Mouse (Mus musculus): ENCODE data around the gene Moap1.

Moap1 gene

DNA sequence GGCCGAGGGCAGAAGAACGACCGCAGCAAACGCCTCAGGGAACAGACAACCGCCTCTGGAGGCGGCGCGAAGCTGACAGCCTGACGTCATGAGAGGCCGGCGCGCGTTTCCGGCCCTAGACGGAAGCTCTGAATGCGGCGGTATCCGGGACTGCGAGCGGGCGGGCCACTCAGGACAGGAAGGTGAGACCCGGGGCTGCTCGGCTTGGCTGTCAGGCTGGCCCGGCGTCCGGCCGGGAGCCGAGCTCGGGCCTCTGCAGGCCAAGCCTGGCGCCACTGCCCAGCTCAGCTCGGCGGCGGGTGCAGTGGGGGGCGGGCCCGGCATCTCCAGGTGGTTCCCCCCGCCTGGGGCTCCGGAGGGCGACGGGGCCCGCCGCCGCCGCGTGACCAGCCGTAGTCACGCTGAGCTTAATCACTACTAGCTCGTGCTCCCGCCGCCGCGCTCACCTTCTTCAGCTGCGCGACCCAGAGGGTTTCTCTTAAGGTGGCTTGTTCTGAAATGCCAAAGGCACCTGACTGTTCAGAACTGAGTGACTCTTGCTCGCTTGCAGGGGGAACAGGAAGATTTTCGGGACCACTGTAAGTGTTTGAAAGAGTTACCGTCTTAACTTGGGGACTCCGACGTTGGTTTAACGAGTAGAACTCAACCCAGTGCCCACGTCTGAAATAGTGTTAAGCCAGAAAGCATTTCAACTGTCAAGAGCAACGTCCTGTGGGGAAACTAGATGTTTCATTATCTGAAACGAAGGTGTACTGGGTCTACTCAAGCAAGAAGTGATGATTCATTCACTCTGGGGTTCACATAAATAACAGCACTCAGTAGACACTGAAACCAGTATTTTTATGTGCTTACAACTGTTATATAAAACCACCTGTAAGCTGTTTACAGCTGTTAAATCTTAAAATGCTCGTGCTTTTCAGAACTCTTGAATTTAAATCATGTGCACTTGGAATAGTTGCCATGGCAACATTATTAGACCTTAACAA, at the start of gene Moap1, which contains the start of gene Tmem251:
Gene Moap1 (minus strand): TSS at position 73 of the 986 bp plus-strand sequence.
Gene Tmem251 (plus strand): TSS at position 174 of the 986 bp plus-strand sequence.
- peak; percentile 81 for DNase-seq (ENCODE audit: low spot score)

GRCm38 (mm10) chr12:102787927-102788326, 44.5 kb upstream of the Moap1 start:
- no peak for DNase-seq (ENCODE audit: low spot score)

GRCm38 (mm10) chr12:102785593-102785985, 42.1 kb upstream of the Moap1 start:
- DNase-seq (ENCODE audit: low spot score) = no peak

GRCm38 (mm10) chr12:102784899-102785592, 41.6 kb upstream of the Moap1 start:
- no peak for DNase-seq (ENCODE audit: low spot score)

DNA sequence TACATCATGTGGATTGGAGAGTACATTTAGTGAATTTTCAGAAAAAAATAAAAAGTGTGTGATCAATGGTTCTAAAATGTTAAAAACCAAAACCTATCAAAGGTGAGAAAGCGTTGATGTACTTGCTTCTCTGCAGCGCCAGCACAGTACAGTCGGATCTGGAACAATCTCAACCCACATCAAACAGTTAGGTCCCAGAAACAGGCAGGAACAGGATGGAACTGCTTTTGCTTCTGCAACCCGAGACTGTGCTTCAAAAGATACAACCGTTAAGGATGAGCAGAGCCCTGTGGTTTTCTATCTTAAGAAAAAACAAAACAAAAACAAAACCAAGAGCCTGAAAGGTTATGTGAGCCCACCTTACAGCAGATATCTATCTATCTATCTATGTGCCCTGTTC, 39.4 kb upstream of the Moap1 start:
- no peak for DNase-seq (ENCODE audit: low spot score)

DNA sequence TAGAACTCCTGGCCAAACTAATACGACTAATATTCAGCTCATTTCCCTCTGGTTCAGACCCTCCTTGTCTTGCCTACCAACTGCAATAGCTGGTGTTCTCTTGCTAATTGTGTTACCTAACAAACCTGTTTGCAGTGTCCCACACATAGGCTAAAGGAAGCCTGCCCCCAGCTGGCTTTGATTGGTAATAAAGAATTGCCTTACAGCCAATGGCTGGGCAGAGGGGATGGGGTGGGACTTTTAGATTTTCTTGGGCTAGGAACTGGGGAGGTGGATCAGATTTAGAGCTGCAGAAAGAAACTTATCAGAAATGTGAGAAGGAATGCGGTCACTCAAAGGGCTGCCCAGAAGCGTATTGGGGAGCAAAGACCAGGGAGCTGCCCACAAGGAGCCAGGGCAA, 36.0 kb upstream of the Moap1 start:
- no peak for DNase-seq (ENCODE audit: low spot score)

- DNase-seq (ENCODE audit: low spot score) = no peak
Observed at GRCm38 (mm10) chr12:102778151-102778550, 34.7 kb upstream of the Moap1 start.

DNA sequence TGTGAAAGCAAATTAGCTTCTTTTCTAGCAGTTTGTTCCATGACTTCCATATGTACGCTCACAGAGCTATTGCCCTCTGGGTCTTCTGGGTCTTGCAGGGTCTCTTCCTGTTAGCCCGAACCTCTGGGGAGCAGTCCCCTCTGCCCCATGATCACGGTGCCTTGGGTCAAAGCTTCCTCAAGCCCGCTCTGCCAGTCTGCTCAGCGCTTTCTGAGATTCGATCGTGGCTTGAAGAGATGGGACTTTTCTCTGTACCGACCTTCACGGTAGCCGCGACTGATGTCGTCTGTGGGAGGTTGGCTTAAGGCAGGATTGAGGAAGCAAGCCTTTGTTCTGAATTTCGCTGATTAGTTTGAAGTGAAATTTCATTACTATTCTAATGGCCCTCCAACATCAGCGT, 32.6 kb upstream of the Moap1 start:
- no peak for DNase-seq (ENCODE audit: low spot score)

- no peak for DNase-seq (ENCODE audit: low spot score)
Observed at GRCm38 (mm10) chr12:102772676-102773075, 29.2 kb upstream of the Moap1 start.

DNA sequence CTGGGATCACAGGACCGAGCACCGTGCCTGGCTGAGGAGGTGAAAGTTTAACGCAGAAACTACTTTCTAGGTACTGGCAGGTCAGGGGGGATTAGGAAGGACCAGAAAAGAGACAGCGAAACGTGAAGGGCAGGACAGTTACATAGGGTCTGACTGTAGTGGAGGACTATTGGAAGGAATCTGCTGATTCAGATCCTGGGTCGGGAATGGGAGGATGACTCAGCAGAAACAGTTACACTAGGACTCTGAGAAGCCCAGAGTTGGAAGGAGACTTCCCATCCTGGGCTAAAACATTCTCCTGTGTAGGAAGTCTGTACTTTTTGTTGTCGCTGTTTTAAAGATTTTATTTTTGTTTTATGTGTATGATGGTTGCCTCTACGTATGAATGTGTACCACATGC, 28.1 kb upstream of the Moap1 start:
- DNase-seq (ENCODE audit: low spot score) = no peak

DNA sequence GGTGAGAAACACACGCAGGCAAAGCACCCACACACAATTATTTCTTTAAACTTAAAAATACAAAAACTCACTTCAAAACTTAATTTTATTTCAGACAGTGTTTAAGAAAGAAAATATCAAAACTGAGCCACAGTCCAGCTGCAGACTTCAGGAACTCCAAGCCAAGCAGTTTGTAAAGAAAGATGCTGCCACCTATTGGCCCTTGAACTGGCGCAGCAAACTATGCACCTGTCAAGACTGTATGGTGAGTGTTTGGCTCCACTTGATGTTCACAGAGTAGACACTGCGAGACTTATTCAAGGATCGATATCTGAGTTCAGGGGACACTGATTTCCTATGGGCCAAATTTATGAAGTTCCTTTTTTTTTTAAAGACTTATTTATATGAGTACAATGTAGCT, 25.5 kb upstream of the Moap1 start:
- peak; percentile 15 for DNase-seq (ENCODE audit: low spot score)

DNA sequence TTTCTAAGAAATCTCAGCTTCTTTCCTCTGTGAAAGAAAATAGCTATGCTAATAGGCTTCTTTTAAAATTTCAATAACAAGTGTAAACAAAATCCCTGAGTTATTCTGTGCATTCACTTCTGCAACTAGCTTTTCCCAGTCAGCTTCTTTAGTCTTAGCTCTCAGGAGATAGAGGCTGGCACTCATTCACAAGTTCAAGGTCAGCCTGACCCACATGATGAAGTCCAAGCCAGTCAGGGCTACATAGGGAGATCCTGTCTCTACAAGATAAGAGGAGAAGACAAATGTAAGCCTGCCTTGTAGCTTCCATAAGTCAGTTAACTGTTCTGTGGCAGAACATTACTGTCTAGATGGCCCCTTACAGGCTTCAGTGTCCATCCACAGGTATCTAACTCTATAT, 20.2 kb upstream of the Moap1 start:
- DNase-seq (ENCODE audit: low spot score) = no peak

GRCm38 (mm10) chr12:102761668-102762067, 18.2 kb upstream of the Moap1 start:
- no peak for DNase-seq (ENCODE audit: low spot score)

DNA sequence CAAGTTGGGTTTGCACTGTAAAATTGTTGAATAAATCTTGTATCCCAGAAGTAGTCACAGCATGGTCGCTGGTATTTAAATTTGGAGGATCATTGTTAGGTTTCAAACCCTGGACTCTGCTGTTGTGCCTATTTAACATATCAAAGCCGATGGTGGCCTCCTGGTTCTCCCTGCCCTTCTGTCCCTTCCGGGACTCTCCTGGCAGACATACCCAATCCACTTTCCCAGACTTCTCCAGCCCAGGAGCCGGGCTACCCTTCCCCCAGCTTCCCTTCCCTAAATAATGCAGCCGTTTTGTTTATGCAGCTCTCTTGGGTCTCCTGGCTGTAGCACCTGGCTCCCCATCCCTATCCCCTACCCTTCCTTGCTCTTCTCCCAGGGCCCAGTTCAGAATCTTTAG, 15.5 kb upstream of the Moap1 start:
- DNase-seq (ENCODE audit: low spot score) = no peak

GRCm38 (mm10) chr12:102758403-102758756, 14.9 kb upstream of the Moap1 start, which contains the start of gene Gm20604:
Gm20604 (minus strand) TSS chr12:102758672.
- no peak for DNase-seq (ENCODE audit: low spot score)

DNA sequence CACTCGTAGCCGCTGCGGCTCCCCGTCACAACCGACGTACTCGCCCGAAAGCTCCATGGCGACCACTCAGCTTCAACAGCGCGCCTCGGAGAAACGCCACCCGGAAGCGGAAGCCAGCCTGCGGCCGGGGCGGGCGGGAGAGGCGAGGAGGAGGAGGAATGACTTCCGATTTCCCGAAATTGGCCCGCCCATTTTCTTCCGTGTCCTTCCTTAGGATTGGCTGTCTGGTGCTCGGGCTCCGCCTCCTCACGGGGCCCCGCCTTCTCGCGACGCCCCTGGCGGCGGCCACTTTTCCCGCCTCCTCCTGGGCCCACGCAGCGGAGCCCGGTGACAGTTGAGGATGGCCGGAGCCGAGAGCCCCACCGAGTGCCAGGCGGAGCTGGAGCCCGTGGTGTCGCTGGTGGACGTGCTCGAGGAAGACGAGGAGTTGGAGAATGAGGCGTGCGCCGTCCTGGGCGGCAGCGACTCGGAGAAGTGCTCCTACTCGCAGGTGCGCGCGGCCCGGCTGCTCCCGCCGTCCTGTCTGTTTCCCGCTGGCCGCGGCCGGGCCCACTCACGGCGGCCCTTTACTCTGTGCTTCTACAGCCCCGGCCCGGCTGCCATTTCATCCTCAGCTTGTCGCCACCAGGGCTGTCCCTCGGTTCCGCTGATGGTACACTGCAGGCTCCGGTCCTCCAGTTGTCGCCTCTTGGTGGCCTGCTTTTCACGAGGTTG, 14.4 kb upstream of the Moap1 start, which contains the start of the genes Gm28051, Gon7 and Ubr7:
Gene Gm28051 (minus strand): TSS at position 77 of the 714 bp plus-strand sequence.
Gene Gon7 (minus strand): TSS at position 115 of the 714 bp plus-strand sequence.
Gene Ubr7 (plus strand): TSS at position 279 of the 714 bp plus-strand sequence.
- peak; percentile 94 for DNase-seq (ENCODE audit: low spot score)

- DNase-seq (ENCODE audit: low spot score) = peak; percentile 18
Observed at GRCm38 (mm10) chr12:102757055-102757688, 13.7 kb upstream of the Moap1 start.

DNA sequence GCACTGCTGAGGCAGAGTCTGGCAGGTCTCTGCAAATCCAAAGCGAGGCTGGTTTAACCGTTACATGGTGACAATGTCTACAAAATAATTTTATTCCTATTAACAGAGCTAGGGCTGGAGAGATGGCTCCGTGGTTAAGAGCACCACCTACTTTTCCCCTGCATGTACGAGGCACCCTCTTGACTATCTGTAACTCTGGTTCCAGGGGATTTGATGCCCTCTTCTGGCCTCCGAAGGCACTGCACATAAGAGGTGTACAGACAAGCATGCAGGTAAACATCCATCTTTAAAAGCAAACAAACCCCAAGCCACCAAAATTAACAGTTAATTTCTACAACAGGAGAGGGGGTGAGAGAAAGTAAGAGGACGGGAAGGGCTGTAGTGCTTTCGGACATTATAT, 12.8 kb upstream of the Moap1 start:
- DNase-seq (ENCODE audit: low spot score) = no peak

DNA sequence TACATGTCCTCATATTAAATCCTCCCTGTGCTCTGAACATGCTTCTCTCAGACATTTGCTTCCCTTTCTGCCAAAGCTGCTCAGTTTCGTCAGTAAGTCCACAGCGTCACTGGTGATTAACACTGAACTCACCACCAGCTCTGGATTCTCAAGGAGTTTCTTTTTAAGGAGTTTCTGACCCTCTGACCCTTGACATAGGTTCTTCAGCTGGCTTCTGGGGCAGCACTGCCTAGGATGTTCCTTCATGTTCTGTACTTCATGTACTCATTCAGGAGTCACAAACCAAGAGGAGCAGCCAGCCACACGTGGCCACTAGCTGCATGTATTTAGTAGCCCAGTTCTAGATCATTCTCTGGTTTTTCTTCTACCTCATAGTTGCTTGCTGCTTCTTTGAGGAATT, 4.8 kb upstream of the Moap1 start:
- DNase-seq (ENCODE audit: low spot score) = no peak

- peak; percentile 30 for DNase-seq (ENCODE audit: low spot score)
Observed at GRCm38 (mm10) chr12:102744839-102745238, 1.4 kb upstream of the Moap1 start.

GRCm38 (mm10) chr12:102743036-102743588, 349 bp downstream of the Moap1 start:
- peak; percentile 35 for DNase-seq (ENCODE audit: low spot score)
